Mouse (Mus musculus): Measurements from ENCODE around the gene Git2. TPM values are rescaled to one million over a fixed set of nuclear protein-coding genes. Genes with fewer than 3 reads are reported as not detected.

The Git2 gene
- polyA plus RNA-seq, 1 experiment from 2014 or later: 46.1 TPM

DNA sequence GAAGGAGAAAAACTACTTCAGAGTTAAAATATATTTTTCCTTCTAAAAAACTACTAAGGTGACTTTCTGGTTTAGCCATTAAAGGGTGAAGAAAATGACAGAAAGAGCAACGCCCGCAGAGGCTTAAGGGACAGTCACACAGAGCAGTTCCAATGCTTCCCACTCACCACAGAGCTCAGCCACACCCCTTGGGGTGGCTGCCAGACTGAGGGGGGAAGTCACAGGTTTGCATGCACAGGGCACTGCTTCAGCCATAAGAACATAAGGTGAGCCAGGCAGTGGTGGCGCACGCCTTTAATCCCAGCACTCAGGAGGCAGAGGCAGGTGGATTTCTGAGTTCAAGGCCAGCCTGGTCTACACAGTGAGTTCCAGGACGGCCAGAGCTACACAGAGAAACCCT, 29.7 kb downstream of the Git2 start:
- Histone ChIP-seq H3K4me2 (no peak overlapping the region), H3K4me1 (replicated peaks; ENCODE audit: control insufficient read depth, insufficient read depth, low read length) (no peaks in the 10 kb centered on the region), H3K9ac (ENCODE audit: low read depth, low read length) (no peak overlapping the region), H3K27ac (ENCODE audit: low read depth, low read length) (no peak overlapping the region), H3K36me3 (ENCODE audit: control insufficient read depth, insufficient read depth, low read length) (peaks cover 31% of the 10 kb centered on the region), H3K4me3 (ENCODE audit: low read depth, low read length) (no peak overlapping the region), H3K9me3 (ENCODE audit: control insufficient read depth, low read length) (no peaks in the 10 kb centered on the region), H3K27me3 (replicated peaks; ENCODE audit: control insufficient read depth, insufficient read depth, low read length) (no peaks in the 10 kb centered on the region)
- 86% methylated on average over 5 of the region's 5 CpGs for WGBS
- ATAC-seq (replicated peaks; ENCODE audit: low FRiP score) (no peak), DNase-seq (ENCODE audit: low spot score) (no peak)

DNA sequence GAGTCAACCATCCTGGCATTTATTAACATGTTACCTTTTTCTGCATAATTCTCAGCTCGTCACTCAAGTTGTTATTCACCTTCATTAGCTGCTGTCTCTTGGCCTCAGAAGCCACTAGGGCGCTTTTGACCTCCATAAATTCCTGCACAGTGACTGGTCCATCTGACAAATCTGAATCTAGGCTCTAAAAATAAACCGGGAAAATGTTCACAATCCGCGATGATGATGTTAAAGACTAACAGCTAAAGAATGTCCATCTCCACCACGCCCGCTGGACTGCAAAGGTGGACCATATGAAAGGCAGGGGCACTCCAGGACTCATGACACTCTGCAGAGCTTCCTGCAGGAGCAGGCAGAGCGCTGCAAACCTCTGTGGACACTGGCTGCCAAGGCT, 31.6 kb downstream of the Git2 start:
- DNase-seq (ENCODE audit: low spot score): no peak
- no peaks in the 10 kb centered on the region for H3K27me3 ChIP-seq (replicated peaks; ENCODE audit: control insufficient read depth, insufficient read depth, low read length)
- H3K4me1 ChIP-seq (replicated peaks; ENCODE audit: control insufficient read depth, insufficient read depth, low read length): no peaks in the 10 kb centered on the region
- ATAC-seq (replicated peaks; ENCODE audit: low FRiP score): no peak
- H3K9ac ChIP-seq (ENCODE audit: low read depth, low read length): no peak overlapping the region
- H3K4me2 ChIP-seq: no peak overlapping the region
- no peaks in the 10 kb centered on the region for H3K9me3 ChIP-seq (ENCODE audit: control insufficient read depth, low read length)
- H3K27ac ChIP-seq (ENCODE audit: low read depth, low read length): no peak overlapping the region
- 92% methylated on average over 8 of the region's 8 CpGs for WGBS
- no peak overlapping the region for H3K4me3 ChIP-seq (ENCODE audit: low read depth, low read length)
- peaks cover 34% of the 10 kb centered on the region for H3K36me3 ChIP-seq (ENCODE audit: control insufficient read depth, insufficient read depth, low read length)

GRCm38 (mm10) chr5:114742998-114743696, 32.2 kb downstream of the Git2 start:
- Histone ChIP-seq H3K9me3 (ENCODE audit: control insufficient read depth, low read length) (no peaks in the 10 kb centered on the region), H3K4me3 (ENCODE audit: low read depth, low read length) (no peak overlapping the region), H3K9ac (ENCODE audit: low read depth, low read length) (no peak overlapping the region), H3K27ac (ENCODE audit: low read depth, low read length) (no peak overlapping the region), H3K4me2 (no peak overlapping the region), H3K4me1 (replicated peaks; ENCODE audit: control insufficient read depth, insufficient read depth, low read length) (no peaks in the 10 kb centered on the region; the same call in 1 of the 2 replicates), H3K27me3 (replicated peaks; ENCODE audit: control insufficient read depth, insufficient read depth, low read length) (no peaks in the 10 kb centered on the region), H3K36me3 (ENCODE audit: control insufficient read depth, insufficient read depth, low read length) (peaks cover 38% of the 10 kb centered on the region)
- ATAC-seq (replicated peaks; ENCODE audit: low FRiP score) (no peak), DNase-seq (ENCODE audit: low spot score) (no peak)
- WGBS: 95% methylated on average over 13 of the region's 13 CpGs

- DNase-seq (ENCODE audit: low spot score) (no peak), ATAC-seq (replicated peaks; ENCODE audit: low FRiP score) (no peak)
- no peak overlapping the region for H3K27ac ChIP-seq (ENCODE audit: low read depth, low read length)
- no peak overlapping the region for H3K9ac ChIP-seq (ENCODE audit: low read depth, low read length)
- H3K4me3 ChIP-seq (ENCODE audit: low read depth, low read length): no peak overlapping the region
- H3K27me3 ChIP-seq (replicated peaks; ENCODE audit: control insufficient read depth, insufficient read depth, low read length): no peaks in the 10 kb centered on the region
- no peak overlapping the region for H3K4me2 ChIP-seq
- H3K36me3 ChIP-seq (ENCODE audit: control insufficient read depth, insufficient read depth, low read length): peaks cover 36% of the 10 kb centered on the region
- no peaks in the 10 kb centered on the region for H3K9me3 ChIP-seq (ENCODE audit: control insufficient read depth, low read length)
- no peaks in the 10 kb centered on the region; the same call in 1 of the 2 replicates for H3K4me1 ChIP-seq (replicated peaks; ENCODE audit: control insufficient read depth, insufficient read depth, low read length)
- 95% methylated on average over 10 of the region's 10 CpGs for WGBS
These were observed 32.7 kb downstream of the Git2 start for GRCm38 (mm10) chr5:114742572-114742971.

GRCm38 (mm10) chr5:114740595-114740994, 34.7 kb downstream of the Git2 start:
- no peaks in the 10 kb centered on the region for H3K9me3 ChIP-seq (ENCODE audit: control insufficient read depth, low read length)
- no peak overlapping the region for H3K9ac ChIP-seq (ENCODE audit: low read depth, low read length)
- no peak overlapping the region for H3K4me3 ChIP-seq (ENCODE audit: low read depth, low read length)
- no peak overlapping the region for H3K4me2 ChIP-seq
- WGBS: 81% methylated on average over 4 of the region's 4 CpGs
- peaks cover 50% of the 10 kb centered on the region for H3K36me3 ChIP-seq (ENCODE audit: control insufficient read depth, insufficient read depth, low read length)
- H3K4me1 ChIP-seq (replicated peaks; ENCODE audit: control insufficient read depth, insufficient read depth, low read length): no peaks in the 10 kb centered on the region; the same call in 1 of the 2 replicates
- no peaks in the 10 kb centered on the region for H3K27me3 ChIP-seq (replicated peaks; ENCODE audit: control insufficient read depth, insufficient read depth, low read length)
- DNase-seq (ENCODE audit: low spot score) (no peak), ATAC-seq (replicated peaks; ENCODE audit: low FRiP score) (no peak)
- H3K27ac ChIP-seq (ENCODE audit: low read depth, low read length): no peak overlapping the region

GRCm38 (mm10) chr5:114738707-114739241, 36.5 kb downstream of the Git2 start:
- no peak overlapping the region for H3K9ac ChIP-seq (ENCODE audit: low read depth, low read length)
- H3K4me3 ChIP-seq (ENCODE audit: low read depth, low read length): no peak overlapping the region
- H3K36me3 ChIP-seq (ENCODE audit: control insufficient read depth, insufficient read depth, low read length): peaks cover 38% of the 10 kb centered on the region
- ATAC-seq (replicated peaks; ENCODE audit: low FRiP score): peak; percentile 15; the same call in 1 of the 2 replicates
- no peaks in the 10 kb centered on the region for H3K27me3 ChIP-seq (replicated peaks; ENCODE audit: control insufficient read depth, insufficient read depth, low read length)
- 83% methylated on average over 12 of the region's 12 CpGs for WGBS
- no peaks in the 10 kb centered on the region; the same call in 1 of the 2 replicates for H3K4me1 ChIP-seq (replicated peaks; ENCODE audit: control insufficient read depth, insufficient read depth, low read length)
- DNase-seq (ENCODE audit: low spot score): no peak
- H3K9me3 ChIP-seq (ENCODE audit: control insufficient read depth, low read length): no peaks in the 10 kb centered on the region
- H3K27ac ChIP-seq (ENCODE audit: low read depth, low read length): no peak overlapping the region
- no peak overlapping the region for H3K4me2 ChIP-seq

- Histone ChIP-seq H3K9me3 (ENCODE audit: control insufficient read depth, low read length) (no peaks in the 10 kb centered on the region), H3K27ac (ENCODE audit: low read depth, low read length) (no peak overlapping the region), H3K4me2 (no peak overlapping the region), H3K27me3 (replicated peaks; ENCODE audit: control insufficient read depth, insufficient read depth, low read length) (no peaks in the 10 kb centered on the region), H3K36me3 (ENCODE audit: control insufficient read depth, insufficient read depth, low read length) (peaks cover 48% of the 10 kb centered on the region), H3K4me3 (ENCODE audit: low read depth, low read length) (no peak overlapping the region), H3K9ac (ENCODE audit: low read depth, low read length) (no peak overlapping the region), H3K4me1 (replicated peaks; ENCODE audit: control insufficient read depth, insufficient read depth, low read length) (no peaks in the 10 kb centered on the region; the same call in 1 of the 2 replicates)
- 90% methylated on average over 21 of the region's 21 CpGs for WGBS
- no peak for ATAC-seq (replicated peaks; ENCODE audit: low FRiP score)
- DNase-seq (ENCODE audit: low spot score): no peak
These were observed 38.0 kb downstream of the Git2 start for GRCm38 (mm10) chr5:114737090-114737887.

GRCm38 (mm10) chr5:114733606-114734005, 41.7 kb downstream of the Git2 start:
- Histone ChIP-seq H3K27ac (ENCODE audit: low read depth, low read length) (no peak overlapping the region), H3K9me3 (ENCODE audit: control insufficient read depth, low read length) (no peaks in the 10 kb centered on the region), H3K4me2 (no peak overlapping the region), H3K9ac (ENCODE audit: low read depth, low read length) (no peak overlapping the region), H3K36me3 (ENCODE audit: control insufficient read depth, insufficient read depth, low read length) (peaks cover 52% of the 10 kb centered on the region), H3K27me3 (replicated peaks; ENCODE audit: control insufficient read depth, insufficient read depth, low read length) (no peaks in the 10 kb centered on the region), H3K4me1 (replicated peaks; ENCODE audit: control insufficient read depth, insufficient read depth, low read length) (no peaks in the 10 kb centered on the region; the same call in 1 of the 2 replicates), H3K4me3 (ENCODE audit: low read depth, low read length) (no peak overlapping the region)
- ATAC-seq (replicated peaks; ENCODE audit: low FRiP score): no peak
- 93% methylated on average over 15 of the region's 15 CpGs for WGBS
- no peak for DNase-seq (ENCODE audit: low spot score)
